Comparison of ENCODE assay signal across 15 mouse cellular contexts in genomic region chr11:119211604-119212309, GRCm38 (mm10). TPM values are rescaled to one million over a fixed set of nuclear protein-coding genes. Genes with fewer than 3 reads are reported as not detected.
DNase-seq lines count a peak whose midpoint lies in the region; ATAC-seq and TF ChIP-seq lines count a peak whose summit lies in the region.
"Had no signal": no experiment of that assay in that cellular context is flagged by ENCODE, and none has a peak within 500 bp of the region (broad histone marks: within the 10 kb centered on the region; RNA-seq: fewer than 3 reads in every experiment).

No protein-coding gene starts in this region.

- 88% methylated on average over 21 of the region's 21 CpGs for WGBS in forebrain, embryonic 14.5 days
- WGBS in limb, embryonic 14.5 days, result 35% methylated on average over 21 of the region's 21 CpGs
- WGBS in midbrain, postnatal 0 days, result 86% methylated on average over 21 of the region's 21 CpGs
- WGBS in hindbrain, embryonic 12.5 days, result 84% methylated on average over 21 of the region's 21 CpGs

- DNase-seq in cerebellum, adult 9-11 months, result peak; percentile 54
- no peak for DNase-seq in cerebellum, adult 11-12 months
- DNase-seq in left cerebral cortex, postnatal 4 days, result peak; percentile 41
- DNase-seq in left cerebral cortex, adult 8-10 months (ENCODE audit: low spot score in 2 of 2), result no peak
- DNase-seq in forebrain, embryonic 14.5 days (ENCODE audit: low spot score), result no peak
- DNase-seq in limb, embryonic 14.5 days (ENCODE audit: low spot score), result peak; percentile 66
- DNase-seq in midbrain, postnatal 0 days (ENCODE audit: low spot score), result no peak
- DNase-seq: cerebellum, adult 2 months; lung, postnatal 36 days; thymus, adult 18-20 months had no signal

- H3K27me3 ChIP-seq in forebrain, embryonic 14.5 days (replicated peaks; ENCODE audit: control insufficient read depth, insufficient read depth, low read length), result no peaks in the 10 kb centered on the region
- no peaks in the 10 kb centered on the region for H3K27me3 ChIP-seq in limb, embryonic 14.5 days (ENCODE audit: control insufficient read depth, insufficient read depth, low read length)
- H3K27me3 ChIP-seq in midbrain, postnatal 0 days (ENCODE audit: insufficient read depth, low read length), result no peaks in the 10 kb centered on the region
- no peaks in the 10 kb centered on the region for H3K27me3 ChIP-seq in hindbrain, embryonic 12.5 days
- H3K27me3 ChIP-seq: hindbrain, embryonic 15.5 days; midbrain, embryonic 13.5 days; neural tube, embryonic 13.5 days had no signal

- peaks cover 45% of the 10 kb centered on the region for H3K4me1 ChIP-seq in forebrain, embryonic 14.5 days (ENCODE audit: control insufficient read depth, insufficient read depth, low read length)
- H3K4me1 ChIP-seq in limb, embryonic 14.5 days (ENCODE audit: control insufficient read depth, insufficient read depth, low read length), result peaks cover 60% of the 10 kb centered on the region
- peaks cover 16% of the 10 kb centered on the region; the same call in 1 of the 2 replicates for H3K4me1 ChIP-seq in midbrain, postnatal 0 days (ENCODE audit: insufficient read depth, low read length)
- peaks cover 55% of the 10 kb centered on the region for H3K4me1 ChIP-seq in hindbrain, embryonic 12.5 days

- H3K4me3 ChIP-seq in forebrain, embryonic 14.5 days (ENCODE audit: low read depth, low read length), result no peak overlapping the region
- H3K4me3 ChIP-seq in limb, embryonic 14.5 days (replicated peaks; ENCODE audit: low read length), result no peak overlapping the region
- H3K4me3 ChIP-seq in midbrain, postnatal 0 days (ENCODE audit: low read depth, low read length), result no peak overlapping the region
- H3K4me3 ChIP-seq in hindbrain, embryonic 12.5 days, result no peak overlapping the region
- H3K4me3 ChIP-seq: hindbrain, embryonic 15.5 days; midbrain, embryonic 13.5 days; neural tube, embryonic 13.5 days had no signal

- no peak for TF ChIP-seq POLR2A in limb, embryonic 14.5 days (IDR thresholded peaks at IDR 0.05; ENCODE audit: borderline replicate concordance, extremely low read depth, insufficient read depth, insufficient read length)

- TF ChIP-seq CTCF in midbrain, postnatal 0 days (IDR thresholded peaks at IDR 0.05), result no peak

- no peaks in the 10 kb centered on the region for H3K9me3 ChIP-seq in forebrain, embryonic 14.5 days (replicated peaks; ENCODE audit: control insufficient read depth, low read length)
- no peaks in the 10 kb centered on the region for H3K9me3 ChIP-seq in limb, embryonic 14.5 days (ENCODE audit: control insufficient read depth, low read length)
- no peaks in the 10 kb centered on the region for H3K9me3 ChIP-seq in midbrain, postnatal 0 days (ENCODE audit: low read length)
- H3K9me3 ChIP-seq in hindbrain, embryonic 12.5 days (replicated peaks), result no peaks in the 10 kb centered on the region
- H3K9me3 ChIP-seq: hindbrain, embryonic 15.5 days; midbrain, embryonic 13.5 days; neural tube, embryonic 13.5 days had no signal

- no peak overlapping the region for H3K4me2 ChIP-seq in forebrain, embryonic 14.5 days (ENCODE audit: low read length)
- H3K4me2 ChIP-seq in limb, embryonic 14.5 days (replicated peaks; ENCODE audit: low read depth, low read length, severe bottlenecking), result no peak overlapping the region
- no peak overlapping the region for H3K4me2 ChIP-seq in midbrain, postnatal 0 days (ENCODE audit: low read depth, low read length, poor library complexity, severe bottlenecking)
- no peak overlapping the region for H3K4me2 ChIP-seq in hindbrain, embryonic 12.5 days (replicated peaks)
- H3K4me2 ChIP-seq: hindbrain, embryonic 15.5 days; midbrain, embryonic 13.5 days; neural tube, embryonic 13.5 days had no signal

- peaks cover 24% of the 10 kb centered on the region for H3K36me3 ChIP-seq in forebrain, embryonic 14.5 days (ENCODE audit: control insufficient read depth, insufficient read depth, low read length)
- H3K36me3 ChIP-seq in limb, embryonic 14.5 days (ENCODE audit: control insufficient read depth, insufficient read depth, low read length), result peaks cover 26% of the 10 kb centered on the region
- peaks cover 11% of the 10 kb centered on the region; the same call in 1 of the 2 replicates for H3K36me3 ChIP-seq in midbrain, postnatal 0 days (ENCODE audit: insufficient read depth, low read length)
- H3K36me3 ChIP-seq in hindbrain, embryonic 12.5 days, result peaks cover 29% of the 10 kb centered on the region

- no peak for ATAC-seq in forebrain, embryonic 14.5 days
- ATAC-seq in limb, embryonic 14.5 days (ENCODE audit: low FRiP score, low read depth), result peak; percentile 10; the same call in 1 of the 2 replicates
- ATAC-seq in midbrain, postnatal 0 days (ENCODE audit: low FRiP score), result no peak
- no peak for ATAC-seq in hindbrain, embryonic 12.5 days (ENCODE audit: low FRiP score)
- ATAC-seq: midbrain, embryonic 13.5 days had no signal

- intact Hi-C loops in left cerebral cortex, postnatal 4 days (cut with DNase I), result no loop called here

- H3K9ac ChIP-seq in forebrain, embryonic 14.5 days (ENCODE audit: low read length), result no peak overlapping the region
- no peak overlapping the region for H3K9ac ChIP-seq in limb, embryonic 14.5 days (ENCODE audit: low read depth, low read length, severe bottlenecking)
- no peak overlapping the region for H3K9ac ChIP-seq in midbrain, postnatal 0 days (replicated peaks; ENCODE audit: low read length, poor library complexity, severe bottlenecking)
- H3K9ac ChIP-seq in hindbrain, embryonic 12.5 days, result no peak overlapping the region
- H3K9ac ChIP-seq: hindbrain, embryonic 15.5 days; liver, embryonic 14.5 days; midbrain, embryonic 13.5 days; neural tube, embryonic 13.5 days had no signal

- H3K27ac ChIP-seq in forebrain, embryonic 14.5 days (ENCODE audit: low read depth, low read length), result 0 out of 2 replicates have a peak overlapping the region, but pooled peaks have one; percentile 15
- peak overlapping the region; percentile 43 for H3K27ac ChIP-seq in limb, embryonic 14.5 days (replicated peaks; ENCODE audit: low read depth, low read length)
- H3K27ac ChIP-seq in midbrain, postnatal 0 days (ENCODE audit: low read depth, low read length), result no peak overlapping the region
- no peak overlapping the region for H3K27ac ChIP-seq in hindbrain, embryonic 12.5 days
- H3K27ac ChIP-seq: hindbrain, embryonic 15.5 days; liver, embryonic 14.5 days; midbrain, embryonic 13.5 days; neural tube, embryonic 13.5 days had no signal

RNA-seq across cellular contexts. Expression of gene Tbc1d16, which starts 16.5 kb away (rescaled TPM):
- total RNA-seq in left cerebral cortex, postnatal 4 days (2021), result 100 to 1,000 TPM; 217 to 222 TPM
- total RNA-seq in left cerebral cortex, adult 8-10 months (2022), result 10 to 100 TPM; 32.9 to 39.8 (median 35.6) TPM
- polyA plus RNA-seq in forebrain, embryonic 14.5 days (2014; fragmentation: Nextera tagmentation; extraction: Ambion mirVana), result 24.6 and 35.8 TPM in 2 replicates
- polyA plus RNA-seq in limb, embryonic 14.5 days (2012; rRNA removed), result 29.2 and 34.4 TPM in 2 replicates
- 16.3 and 16.7 TPM in 2 replicates for polyA plus RNA-seq in limb, embryonic 14.5 days (2014; fragmentation: Nextera tagmentation; extraction: Ambion mirVana)
- 152 and 156 TPM in 2 replicates for total RNA-seq in midbrain, postnatal 0 days (2014; rRNA removed)
- polyA plus RNA-seq in midbrain, postnatal 0 days (2015; fragmentation: Nextera tagmentation; extraction: Ambion mirVana), result 43.1 and 43.5 TPM in 2 replicates
- 34.7 and 36.7 TPM in 2 replicates for polyA plus RNA-seq in hindbrain, embryonic 12.5 days (2016; fragmentation: Nextera tagmentation; extraction: Ambion mirVana)

RNA-seq across cellular contexts. Expression of gene Ccdc40, which starts 16.6 kb away (rescaled TPM):
- total RNA-seq in left cerebral cortex, postnatal 4 days (2021), result 1 to 10 TPM; 7.3 to 8.5 TPM
- 1 to 10 TPM; 1.1 to 3.2 (median 1.7) TPM for total RNA-seq in left cerebral cortex, adult 8-10 months (2022)
- polyA plus RNA-seq in forebrain, embryonic 14.5 days (2014; fragmentation: Nextera tagmentation; extraction: Ambion mirVana), result 11.0 and 12.5 TPM in 2 replicates
- 2.5 and 3.1 TPM in 2 replicates for polyA plus RNA-seq in limb, embryonic 14.5 days (2012; rRNA removed)
- polyA plus RNA-seq in limb, embryonic 14.5 days (2014; fragmentation: Nextera tagmentation; extraction: Ambion mirVana), result 2.1 and 2.7 TPM in 2 replicates
- 13.3 and 22.7 TPM in 2 replicates for total RNA-seq in midbrain, postnatal 0 days (2014; rRNA removed)
- 10.3 and 13.3 TPM in 2 replicates for polyA plus RNA-seq in midbrain, postnatal 0 days (2015; fragmentation: Nextera tagmentation; extraction: Ambion mirVana)
- polyA plus RNA-seq in hindbrain, embryonic 12.5 days (2016; fragmentation: Nextera tagmentation; extraction: Ambion mirVana), result 19.1 and 20.5 TPM in 2 replicates

RNA-seq across cellular contexts. Expression of gene Gaa, which starts 55.9 kb away (rescaled TPM):
- 100 to 1,000 TPM in 1 of 2 experiments, 10 to 100 TPM in 1; 86.9 to 104 TPM for total RNA-seq in left cerebral cortex, postnatal 4 days (2021)
- total RNA-seq in left cerebral cortex, adult 8-10 months (2022), result 100 to 1,000 TPM; 280 to 307 (median 295) TPM
- polyA plus RNA-seq in forebrain, embryonic 14.5 days (2014; fragmentation: Nextera tagmentation; extraction: Ambion mirVana), result 28.3 and 45.5 TPM in 2 replicates
- 136 and 196 TPM in 2 replicates for polyA plus RNA-seq in limb, embryonic 14.5 days (2012; rRNA removed)
- polyA plus RNA-seq in limb, embryonic 14.5 days (2014; fragmentation: Nextera tagmentation; extraction: Ambion mirVana), result 74.5 and 76.0 TPM in 2 replicates
- total RNA-seq in midbrain, postnatal 0 days (2014; rRNA removed), result 186 and 222 TPM in 2 replicates
- polyA plus RNA-seq in midbrain, postnatal 0 days (2015; fragmentation: Nextera tagmentation; extraction: Ambion mirVana), result 154 and 158 TPM in 2 replicates
- 49.3 and 52.4 TPM in 2 replicates for polyA plus RNA-seq in hindbrain, embryonic 12.5 days (2016; fragmentation: Nextera tagmentation; extraction: Ambion mirVana)

Comparison
In these comparisons a context has a peak if more than half of its experiments do, and no peak if none do; other contexts are left out.
1. DNase-seq: peak in cerebellum, adult 9-11 months (single experiment), left cerebral cortex, postnatal 4 days (single experiment) and limb, embryonic 14.5 days (single experiment); none in cerebellum, adult 11-12 months (single experiment), left cerebral cortex, adult 8-10 months (0 of 2), forebrain, embryonic 14.5 days (single experiment) and midbrain, postnatal 0 days (single experiment).
2. H3K27ac ChIP-seq: peak in forebrain, embryonic 14.5 days (single experiment) and limb, embryonic 14.5 days (single experiment); none in midbrain, postnatal 0 days (single experiment) and hindbrain, embryonic 12.5 days (single experiment).